Mouse (Mus musculus) bone marrow macrophage, adult 2 months (primary cell): Measurements from ENCODE around the gene Alox12e.

Source experiments
- CTCF ChIP-seq: IDR thresholded peaks from 2 replicates; pipeline ENCODE4 v1.5.1; 2012; ENCODE audit warnings: low read depth, mild to moderate bottlenecking, low read length, moderate library complexity
- POLR2A ChIP-seq: IDR thresholded peaks from 2 replicates; pipeline ENCODE4 v1.6.1; 2012; ENCODE audit warnings: mild to moderate bottlenecking, low read depth, low read length, borderline replicate concordance

GRCm38 (mm10) chr11:70284757-70285156 lies 37.7 kb downstream of the Alox12e start:
- no peak for TF ChIP-seq CTCF
- no peak for TF ChIP-seq POLR2A
